Mouse (Mus musculus): ENCODE measurements around the gene Cpox. TPM values are rescaled to one million over a fixed set of nuclear protein-coding genes. Genes with fewer than 3 reads are reported as not detected.

Cpox gene
- total RNA-seq, 2 experiments from 2014 or later = 39.8 to 40.0 TPM

- DNase-seq = peak; percentile 90 to 91
- intact Hi-C loops (cut with DNase I) = loop anchor here (1.0 to 5.0 kb wide), 5 partner anchors 57 to 1497 kb away; partner anchors contain the start of genes Cpox, Dcbld2, St3gal6 and Tbc1d23
Measured at GRCm38 (mm10) chr16:58727477-58728131, 57.5 kb downstream of the Cpox start, which contains the start of gene Cldnd1. Gene Cldnd1 (plus strand): TSS chr16:58727910.

- intact Hi-C loops (cut with DNase I) = loop anchor here (1.0 to 5.0 kb wide), 5 partner anchors 58 to 1497 kb away; partner anchors contain the start of genes Cpox, Dcbld2, St3gal6 and Tbc1d23
- no peak for DNase-seq
Measured at GRCm38 (mm10) chr16:58728176-58728671, 58.1 kb downstream of the Cpox start.

- no peak for DNase-seq
- intact Hi-C loops (cut with DNase I) = loop anchor here (10.0 kb wide), 1 partner anchor 443 kb away; no protein-coding TSS in a partner anchor
Measured at GRCm38 (mm10) chr16:58738205-58738604, 68.1 kb downstream of the Cpox start.

GRCm38 (mm10) chr16:58738800-58739199 lies 68.7 kb downstream of the Cpox start:
- intact Hi-C loops (cut with DNase I) = loop anchor here (10.0 kb wide), 1 partner anchor 444 kb away; no protein-coding TSS in a partner anchor

GRCm38 (mm10) chr16:58740751-58741150 lies 70.7 kb downstream of the Cpox start:
- intact Hi-C loops (cut with DNase I) = no loop called here
- DNase-seq = no peak

More at GRCm38 (mm10) chr16:58738800-58739199, 68.7 kb downstream of the Cpox start:
- DNase-seq = no peak

GRCm38 (mm10) chr16:58746715-58747114 lies 76.6 kb downstream of the Cpox start:
- DNase-seq = no peak
- intact Hi-C loops (cut with DNase I) = no loop called here

- intact Hi-C loops (cut with DNase I) = loop anchor here (2.0 to 5.0 kb wide), 3 partner anchors 79 to 289 kb away; partner anchors contain the start of gene Cpox
- no peak for DNase-seq
Measured at GRCm38 (mm10) chr16:58751314-58751713, 81.2 kb downstream of the Cpox start.

- DNase-seq = no peak
- intact Hi-C loops (cut with DNase I) = no loop called here
Measured at GRCm38 (mm10) chr16:58756191-58756590, 86.1 kb downstream of the Cpox start.

- intact Hi-C loops (cut with DNase I) = no loop called here
- DNase-seq = no peak
Measured at GRCm38 (mm10) chr16:58763076-58763475, 93.0 kb downstream of the Cpox start, which contains the start of gene Olfr172. Gene Olfr172 (minus strand): TSS chr16:58763176.

Small RNA genes lying within 50 kb of the gene (microRNA-seq; reads per million reads assigned to microRNA genes)
- gene Gm27564 (ENCODE audit: borderline number of aligned reads in 2 of 2) = 0 reads per million in 2 experiments

Other genes starting within 250 kb of the Cpox start
- gene St3gal6, start 146.0 kb upstream of the Cpox start, total RNA-seq (2021) = 10 to 100 TPM; 40.2 to 43.7 TPM
- gene Gm813, start 53.3 kb upstream of the Cpox start, total RNA-seq (2021) = not detected
- not detected for gene E330017A01Rik, start 31.6 kb upstream of the Cpox start, total RNA-seq (2021)
- gene Gpr15, start 48.8 kb downstream of the Cpox start, total RNA-seq (2021) = not detected
- 10 to 100 TPM; 51.7 to 51.9 TPM for gene Cldnd1, start 57.6 kb downstream of the Cpox start, total RNA-seq (2021)
- not detected for gene Olfr172, start 92.9 kb downstream of the Cpox start, total RNA-seq (2021)
- not detected for gene Olfr173, start 130.0 kb downstream of the Cpox start, total RNA-seq (2021)
- gene Olfr175-ps1, start 156.5 kb downstream of the Cpox start, total RNA-seq (2021) = not detected
- not detected for gene Olfr177, start 204.5 kb downstream of the Cpox start, total RNA-seq (2021)
- not detected for gene Olfr178, start 221.8 kb downstream of the Cpox start, total RNA-seq (2021)

All from heart, postnatal 36 days (tissue).